ENCODE assay signal across 32 mouse cellular contexts in genomic region chr11:7230000-7230399, GRCm38 (mm10). TPM values are rescaled to one million over a fixed set of nuclear protein-coding genes. Genes with fewer than 3 reads are reported as not detected.
A peak's percentile ranks its signal among the peaks of the same experiment; 100 is the strongest.
DNase-seq lines count a peak whose midpoint lies in the region; ATAC-seq and TF ChIP-seq lines count a peak whose summit lies in the region.
"Had no signal": no experiment of that assay in that cellular context is flagged by ENCODE, and none has a peak within 500 bp of the region (broad histone marks: within the 10 kb centered on the region; RNA-seq: fewer than 3 reads in every experiment).

No protein-coding gene starts in this region.

- no peaks in the 10 kb centered on the region for H3K36me3 ChIP-seq in liver, adult 2 months (ENCODE audit: control insufficient read depth, insufficient read depth, low read length)
- no peaks in the 10 kb centered on the region for H3K36me3 ChIP-seq in liver, postnatal 0 days (replicated peaks; ENCODE audit: insufficient read depth, low read length)
- no peaks in the 10 kb centered on the region for H3K36me3 ChIP-seq in limb, embryonic 10.5 days
- H3K36me3 ChIP-seq: embryonic facial prominence, embryonic 13.5 days; hindbrain, embryonic 10.5 days; midbrain, embryonic 10.5 days; neural tube, embryonic 13.5 days had no signal

- no peak for TF ChIP-seq EP300 in liver, postnatal 0 days (IDR thresholded peaks at IDR 0.05; ENCODE audit: low read depth)

- no peak for TF ChIP-seq POLR2A in liver, adult 2 months (IDR thresholded peaks at IDR 0.05; ENCODE audit: extremely low read depth, insufficient read depth, low read length)

- no peaks in the 10 kb centered on the region for H3K27me3 ChIP-seq in liver, adult 2 months (ENCODE audit: control insufficient read depth, insufficient read depth, low read length)
- no peaks in the 10 kb centered on the region for H3K27me3 ChIP-seq in liver, postnatal 0 days (ENCODE audit: insufficient read depth, low read length)
- no peaks in the 10 kb centered on the region for H3K27me3 ChIP-seq in limb, embryonic 10.5 days (ENCODE audit: low read depth, poor library complexity, severe bottlenecking)
- H3K27me3 ChIP-seq: embryonic facial prominence, embryonic 13.5 days; forebrain, embryonic 13.5 days; neural tube, embryonic 13.5 days had no signal

- no peak overlapping the region for H3K27ac ChIP-seq in liver, adult 2 months (replicated peaks; ENCODE audit: insufficient read depth, low read depth, low read length)
- no peak overlapping the region for H3K27ac ChIP-seq in liver, postnatal 0 days (ENCODE audit: low read depth)
- H3K27ac ChIP-seq in limb, embryonic 10.5 days = no peak overlapping the region
- H3K27ac ChIP-seq: embryonic facial prominence, embryonic 13.5 days; forebrain, embryonic 13.5 days; hindbrain, embryonic 10.5 days; layer of hippocampus, adult 2 months; liver, embryonic 14.5 days; midbrain, embryonic 10.5 days; neural tube, embryonic 13.5 days had no signal

- H3K79me2 ChIP-seq in liver, adult 2 months (ENCODE audit: control insufficient read depth, insufficient read depth, low read length) = no peaks in the 10 kb centered on the region

- DNase-seq in adrenal gland, postnatal 14 days = peak; percentile 44
- DNase-seq in adrenal gland, postnatal 25 days = no peak
- DNase-seq in liver, adult 2 months (ENCODE audit: extremely low read depth, low read depth, low spot score) = peak; percentile 43
- DNase-seq in liver, postnatal 0 days = no peak
- peak; percentile 76 for DNase-seq in kidney, adult 9 months
- peak; percentile 18 for DNase-seq in limb, embryonic 10.5 days (ENCODE audit: low spot score)
- no peak for DNase-seq in left cerebral cortex, postnatal 10 days (ENCODE audit: extremely low spot score in 1 of 2, low spot score in 2 of 2)
- DNase-seq in embryo, embryonic 11 days = no peak
- DNase-seq: cerebellum, adult 18-20 months; cerebellum, postnatal 14 days; gastrocnemius, postnatal 36 days; lung, postnatal 10 days; thymus, postnatal 14 days had no signal

- no peak overlapping the region for H3K4me3 ChIP-seq in liver, adult 2 months (ENCODE audit: insufficient read depth, low read depth, low read length)
- H3K4me3 ChIP-seq in liver, postnatal 0 days (ENCODE audit: low read depth, low read length) = no peak overlapping the region
- H3K4me3 ChIP-seq in limb, embryonic 10.5 days = no peak overlapping the region
- H3K4me3 ChIP-seq: embryonic facial prominence, embryonic 13.5 days; erythroblast, embryonic 14.5 days; forebrain, embryonic 13.5 days; hindbrain, embryonic 10.5 days; layer of hippocampus, adult 2 months; midbrain, embryonic 10.5 days; myocyte; neural tube, embryonic 13.5 days had no signal

- no peaks in the 10 kb centered on the region for H3K4me1 ChIP-seq in liver, adult 2 months (ENCODE audit: control insufficient read depth, insufficient read depth, low read length)
- no peaks in the 10 kb centered on the region for H3K4me1 ChIP-seq in liver, postnatal 0 days (ENCODE audit: insufficient read depth)
- H3K4me1 ChIP-seq in limb, embryonic 10.5 days = peaks cover 6% of the 10 kb centered on the region; the same call in 1 of the 2 replicates
- H3K4me1 ChIP-seq: forebrain, embryonic 13.5 days; midbrain, embryonic 10.5 days; neural tube, embryonic 13.5 days had no signal

- H3K4me2 ChIP-seq in liver, postnatal 0 days (ENCODE audit: low read depth, low read length) = no peak overlapping the region
- H3K4me2 ChIP-seq: embryonic facial prominence, embryonic 13.5 days; forebrain, embryonic 13.5 days; heart, embryonic 11.5 days; neural tube, embryonic 13.5 days had no signal

- intact Hi-C loops in left cerebral cortex, postnatal 10 days (cut with DNase I) = no loop called here

- WGBS in liver, adult 2 months = 57% methylated on average over 4 of the region's 4 CpGs
- 66% methylated on average over 4 of the region's 4 CpGs for WGBS in liver, postnatal 0 days (ENCODE audit: insufficient replicate concordance)
- WGBS in limb, embryonic 10.5 days = 85% methylated on average over 4 of the region's 4 CpGs

- H3K9ac ChIP-seq in liver, adult 2 months (ENCODE audit: low read depth, low read length) = no peak overlapping the region
- no peak overlapping the region for H3K9ac ChIP-seq in liver, postnatal 0 days (replicated peaks)
- H3K9ac ChIP-seq: embryonic facial prominence, embryonic 13.5 days; forebrain, embryonic 13.5 days; liver, embryonic 14.5 days; neural tube, embryonic 13.5 days had no signal

- no peak for TF ChIP-seq CTCF in liver, adult 2 months (IDR thresholded peaks at IDR 0.05; ENCODE audit: low read depth, low read length)
- TF ChIP-seq CTCF in liver, postnatal 0 days (IDR thresholded peaks at IDR 0.05; ENCODE audit: low read depth) = no peak

- H3K9me3 ChIP-seq in liver, postnatal 0 days (ENCODE audit: low read length) = no peaks in the 10 kb centered on the region
- H3K9me3 ChIP-seq in limb, embryonic 10.5 days (replicated peaks) = no peaks in the 10 kb centered on the region
- H3K9me3 ChIP-seq: embryonic facial prominence, embryonic 13.5 days; forebrain, embryonic 13.5 days; hindbrain, embryonic 10.5 days; midbrain, embryonic 10.5 days; neural tube, embryonic 13.5 days had no signal

- no peak for ATAC-seq in liver, postnatal 0 days
- ATAC-seq: CD4-positive, CD25-positive, alpha-beta regulatory T cell, adult 4 months; forebrain, embryonic 13.5 days; hindbrain, embryonic 16.5 days; intestine, embryonic 16.5 days; midbrain, embryonic 16.5 days had no signal

RNA-seq across cellular contexts. Expression of gene Igfbp3, which starts 16.3 kb away (rescaled TPM):
- total RNA-seq in adrenal gland, postnatal 14 days (2021) = 65.5 and 97.6 TPM in 2 replicates
- total RNA-seq in adrenal gland, postnatal 25 days (2021) = 40.3 and 43.5 TPM in 2 replicates
- total RNA-seq in liver, adult 2 months (2014; rRNA removed) = 17.7 and 34.6 TPM in 2 replicates
- polyA plus RNA-seq in liver, adult 2 months (2012; rRNA removed) = 23.5 and 31.2 TPM in 2 replicates
- polyA plus RNA-seq in liver, postnatal 0 days (2015; fragmentation: Nextera tagmentation; extraction: Ambion mirVana) = 27.4 and 31.3 TPM in 2 replicates
- polyA plus RNA-seq in limb, embryonic 10.5 days (2016; fragmentation: Nextera tagmentation; extraction: Ambion mirVana) = 37.3 and 51.1 TPM in 2 replicates
- 10 to 100 TPM; 10.2 to 20.9 TPM for total RNA-seq in left cerebral cortex, postnatal 10 days (2021)
- polyA plus RNA-seq: CD4-positive, CD25-positive, alpha-beta regulatory T cell, adult 4 months had no signal

RNA-seq across cellular contexts. Expression of gene Igfbp1, which starts 32.4 kb away (rescaled TPM):
- total RNA-seq in adrenal gland, postnatal 14 days (2021) = 3.5 and 20.9 TPM in 2 replicates
- 1.00 TPM in 1 of 2 replicates, not detected in the other for total RNA-seq in adrenal gland, postnatal 25 days (2021)
- total RNA-seq in liver, adult 2 months (2014; rRNA removed) = 89.1 and 176 TPM in 2 replicates
- polyA plus RNA-seq in liver, adult 2 months (2012; rRNA removed) = 17.1 and 50.9 TPM in 2 replicates
- polyA plus RNA-seq in liver, postnatal 0 days (2015; fragmentation: Nextera tagmentation; extraction: Ambion mirVana) = 1,301 and 1,767 TPM in 2 replicates
- 0.21 TPM in 1 of 2 replicates, not detected in the other for polyA plus RNA-seq in limb, embryonic 10.5 days (2016; fragmentation: Nextera tagmentation; extraction: Ambion mirVana)
- under 1 TPM in 1 of 2 experiments, not detected in 1; 0.30 TPM for total RNA-seq in left cerebral cortex, postnatal 10 days (2021)
- total RNA-seq: gastrocnemius, adult 18-20 months; gastrocnemius, postnatal 36 days; layer of hippocampus, postnatal 25 days had no signal
- polyA plus RNA-seq: CD4-positive, CD25-positive, alpha-beta regulatory T cell, adult 4 months; heart, postnatal 0 days; myocyte had no signal

RNA-seq across cellular contexts. Expression of gene Gm11985, which starts 41.6 kb away (rescaled TPM):
- not detected in 2 replicates for total RNA-seq in adrenal gland, postnatal 14 days (2021)
- not detected in 2 replicates for total RNA-seq in adrenal gland, postnatal 25 days (2021)
- total RNA-seq in liver, adult 2 months (2014; rRNA removed) = not detected in 2 replicates
- not detected in 2 replicates for polyA plus RNA-seq in liver, adult 2 months (2012; rRNA removed)
- 0.11 TPM in 2 replicates for polyA plus RNA-seq in liver, postnatal 0 days (2015; fragmentation: Nextera tagmentation; extraction: Ambion mirVana)
- polyA plus RNA-seq in limb, embryonic 10.5 days (2016; fragmentation: Nextera tagmentation; extraction: Ambion mirVana) = not detected in 2 replicates
- total RNA-seq in left cerebral cortex, postnatal 10 days (2021) = not detected
- total RNA-seq: gastrocnemius, adult 18-20 months; gastrocnemius, postnatal 36 days; layer of hippocampus, adult 2 months; layer of hippocampus, postnatal 25 days had no signal
- polyA plus RNA-seq: CD4-positive, CD25-positive, alpha-beta regulatory T cell, adult 4 months; embryonic facial prominence, embryonic 13.5 days; erythroblast, embryonic 14.5 days; forebrain, embryonic 13.5 days; heart, embryonic 11.5 days; heart, postnatal 0 days; hindbrain, embryonic 10.5 days; hindbrain, embryonic 16.5 days; intestine, embryonic 16.5 days; liver, embryonic 14.5 days; midbrain, embryonic 10.5 days; midbrain, embryonic 16.5 days; myocyte; neural tube, embryonic 13.5 days; small intestine, adult 2 months; stomach, embryonic 16.5 days had no signal

Comparison
In these comparisons a context has a peak if more than half of its experiments do, and no peak if none do; other contexts are left out.
1. DNase-seq: peak in adrenal gland, postnatal 14 days (single experiment), liver, adult 2 months (single experiment), kidney, adult 9 months (single experiment) and limb, embryonic 10.5 days (single experiment); none in adrenal gland, postnatal 25 days (single experiment), liver, postnatal 0 days (single experiment), left cerebral cortex, postnatal 10 days (0 of 2) and embryo, embryonic 11 days (single experiment).